Mouse (Mus musculus): ENCODE results near the gene Dstyk.
"Not testable (repeated sequence)": the region's sequence is repeated elsewhere in the genome, so short reads cannot be mapped to it uniquely, and the experiment has no call there.

The Dstyk gene

DNA sequence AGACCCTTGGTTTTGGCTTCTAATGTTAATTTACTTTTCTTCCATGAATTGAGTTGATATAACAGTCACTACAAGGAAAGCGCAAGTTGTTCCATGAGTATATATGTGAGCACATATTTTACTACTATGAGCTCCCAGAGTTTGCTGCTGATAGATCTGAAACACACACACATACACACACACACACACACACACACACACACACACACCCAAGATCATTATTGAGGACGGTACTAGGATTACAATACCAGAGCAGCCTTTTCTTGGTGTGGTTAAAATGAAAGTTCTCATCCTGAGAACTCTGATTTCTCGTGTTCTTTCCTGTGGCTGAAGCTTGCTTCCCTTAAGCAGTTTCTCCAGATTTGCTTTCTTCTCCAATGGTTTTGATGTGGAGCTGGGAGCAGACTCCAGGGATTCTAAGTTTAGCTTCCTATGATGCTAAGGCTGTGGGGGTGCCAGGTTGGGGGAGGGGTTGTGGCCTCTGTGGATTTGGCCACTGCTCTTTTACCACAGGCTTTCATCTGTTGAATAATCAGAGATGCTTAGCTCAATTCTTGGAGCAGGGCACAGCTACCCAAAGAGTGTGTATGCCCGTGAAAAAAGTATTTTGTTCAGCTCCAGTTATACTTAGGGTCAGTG is 19.1 kb downstream of the Dstyk start:
- DNase-seq (ENCODE audit: extremely low read depth, low read depth, low spot score), result no peak

DNA sequence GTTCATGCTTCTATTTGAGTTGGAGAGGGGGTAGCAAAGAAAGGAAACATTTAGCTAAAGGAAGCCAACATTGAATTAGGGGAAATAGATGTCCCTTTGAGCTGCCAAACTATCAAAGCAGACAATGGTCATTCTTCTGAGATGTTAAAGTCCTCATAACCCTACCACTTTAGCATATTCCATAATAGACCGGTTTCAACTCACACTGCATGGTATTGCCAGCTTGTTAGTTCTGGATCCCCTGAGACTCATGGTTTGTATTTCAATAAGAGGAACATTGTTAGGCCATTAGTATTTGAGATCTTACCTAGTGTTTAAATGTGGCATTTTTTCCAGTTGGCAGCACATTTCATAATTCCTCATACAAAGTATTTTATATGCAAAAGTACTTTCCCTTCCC is 19.6 kb downstream of the Dstyk start:
- no peak for DNase-seq (ENCODE audit: extremely low read depth, low read depth, low spot score)

DNA sequence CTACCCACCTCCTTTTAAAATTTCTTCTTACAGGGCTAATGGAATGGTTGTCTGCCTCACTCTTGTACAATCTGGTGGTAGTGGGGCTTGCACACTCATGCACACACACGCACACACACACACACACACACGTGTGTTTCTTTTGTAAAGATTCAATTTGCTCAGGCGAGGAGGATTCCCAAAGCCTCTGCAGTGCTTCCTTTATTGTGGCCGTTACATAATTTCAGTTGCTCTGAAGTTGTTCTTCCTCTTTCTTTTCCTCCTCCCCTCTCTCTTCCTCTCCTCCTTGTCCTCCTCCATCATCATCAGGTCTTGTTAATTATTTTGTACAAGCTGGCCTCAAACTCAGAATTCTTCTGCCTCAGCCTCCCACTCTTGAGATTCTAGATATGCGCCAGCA is 20.0 kb downstream of the Dstyk start:
- no peak for DNase-seq (ENCODE audit: extremely low read depth, low read depth, low spot score)

DNA sequence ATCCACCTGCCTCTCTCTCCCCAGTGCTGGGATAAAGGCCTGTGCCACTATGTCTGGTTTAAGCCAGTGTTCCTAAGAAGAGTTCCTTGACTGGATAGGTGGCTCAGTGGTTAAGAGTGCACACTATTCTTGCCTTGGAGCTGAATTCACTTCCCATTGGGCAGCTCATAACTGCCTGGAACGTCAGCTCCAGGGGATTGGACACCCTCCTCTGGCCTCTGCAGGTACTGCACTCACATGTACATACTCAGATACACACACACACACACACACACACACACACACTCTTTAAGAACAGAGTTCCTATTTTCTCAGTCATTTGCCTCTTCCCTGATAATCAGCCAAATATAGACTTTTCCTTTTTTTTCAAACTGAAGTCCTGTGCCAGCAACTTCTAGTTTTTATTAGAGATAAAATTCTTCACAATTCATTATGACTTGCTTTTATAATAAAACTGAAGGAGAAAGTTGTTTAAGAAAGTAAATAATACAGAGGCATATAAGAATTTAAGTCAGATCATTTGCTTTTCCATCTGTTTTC is 23.6 kb downstream of the Dstyk start:
- DNase-seq (ENCODE audit: extremely low read depth, low read depth, low spot score), result no peak

DNA sequence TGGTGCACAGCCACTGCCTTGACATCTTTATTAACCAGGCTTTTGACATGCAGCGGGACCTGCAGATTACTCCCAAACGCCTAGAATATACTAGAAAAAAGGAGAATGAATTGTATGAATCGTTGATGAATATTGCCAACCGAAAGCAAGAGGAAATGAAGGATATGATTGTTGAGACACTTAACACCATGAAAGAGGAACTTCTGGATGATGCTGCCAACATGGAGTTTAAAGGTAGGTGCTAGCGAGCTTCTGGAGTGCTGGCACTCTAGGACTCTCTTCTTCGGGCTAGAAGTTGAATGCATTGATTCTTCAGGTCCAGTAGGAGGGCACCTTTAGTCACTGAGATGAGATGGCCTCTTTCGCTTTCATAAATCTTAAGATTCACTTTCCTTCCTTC is 32.4 kb downstream of the Dstyk start:
- DNase-seq (ENCODE audit: extremely low read depth, low read depth, low spot score), result no peak

DNA sequence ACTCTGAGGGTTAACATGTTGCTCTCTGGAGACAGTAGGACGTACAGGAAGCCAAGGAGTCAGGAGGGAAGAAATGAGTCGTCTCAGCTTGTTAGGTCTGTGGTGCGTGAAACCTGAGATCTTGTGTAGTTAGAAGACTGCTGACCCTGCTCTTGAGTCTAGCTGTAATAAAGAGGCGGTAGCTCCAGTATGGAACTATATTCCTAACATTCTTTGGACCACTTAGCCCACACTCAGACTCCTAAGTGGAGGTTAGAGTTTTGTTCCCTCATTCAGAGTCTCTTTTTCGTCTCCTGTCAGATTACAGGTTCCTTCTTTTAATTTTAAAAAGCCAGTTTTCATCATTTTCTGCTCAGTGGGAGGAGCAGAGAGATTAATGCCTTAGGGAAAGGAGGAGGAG is 47.3 kb downstream of the Dstyk start:
- no peak for DNase-seq (ENCODE audit: extremely low read depth, low read depth, low spot score)

DNA sequence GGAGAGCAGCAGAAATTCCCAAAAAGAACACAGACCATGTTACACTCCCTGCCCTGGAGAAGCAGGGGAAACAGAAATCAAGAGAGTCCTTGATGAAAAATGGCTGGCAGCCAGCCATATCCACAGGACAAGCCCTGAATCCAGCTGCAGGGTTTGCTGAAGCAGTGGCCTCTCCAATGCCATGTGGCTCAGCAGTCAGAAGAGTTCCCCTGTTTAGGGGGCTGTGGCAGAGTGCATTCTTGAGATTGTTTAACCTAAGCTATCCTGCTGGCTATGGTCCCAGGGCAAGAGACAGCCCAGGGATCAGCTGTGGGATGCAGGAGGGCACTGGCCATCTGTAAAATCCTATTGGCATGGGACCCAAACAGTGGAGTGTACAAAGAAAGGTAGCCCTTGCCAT is 51.6 kb downstream of the Dstyk start:
- no peak for DNase-seq (ENCODE audit: extremely low read depth, low read depth, low spot score)

DNA sequence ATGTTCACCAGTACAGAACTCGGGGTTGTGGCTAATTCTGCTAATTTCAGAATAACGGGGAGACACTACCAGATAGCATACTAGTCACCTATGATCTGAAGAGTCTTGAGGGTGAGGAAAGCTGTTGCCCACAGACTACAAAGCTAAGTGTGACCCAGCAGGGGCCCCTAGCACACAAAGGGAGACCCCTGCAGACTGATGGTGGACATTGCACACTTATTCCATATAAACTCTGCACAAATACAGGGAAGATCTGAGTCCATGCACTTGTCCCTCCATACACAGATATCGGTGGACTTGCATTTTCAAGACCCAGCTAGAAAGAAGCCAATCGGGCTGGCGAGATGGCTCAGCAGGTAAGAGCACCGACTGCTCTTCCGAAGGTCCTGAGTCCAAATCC is 52.2 kb downstream of the Dstyk start:
- no peak for DNase-seq (ENCODE audit: extremely low read depth, low read depth, low spot score)

DNA sequence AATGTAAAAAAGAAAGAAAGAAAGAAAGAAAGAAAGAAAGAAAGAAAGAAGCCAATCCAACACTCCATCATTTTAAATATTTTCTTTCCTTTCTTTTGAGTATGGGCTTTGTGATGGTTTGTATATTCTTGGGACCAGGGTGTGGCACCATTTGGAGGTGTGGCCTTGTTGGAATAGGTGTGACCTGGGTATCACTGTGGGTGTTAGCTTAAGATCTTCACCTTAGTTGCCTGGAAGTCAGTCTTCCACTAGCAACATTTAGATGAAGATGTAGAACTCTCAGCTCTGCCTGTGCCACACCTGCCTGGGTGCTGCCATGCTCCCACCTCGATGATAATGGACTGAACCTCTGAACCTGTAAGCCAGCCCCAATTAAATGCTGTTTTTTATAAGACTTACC is 52.7 kb downstream of the Dstyk start:
- DNase-seq (ENCODE audit: extremely low read depth, low read depth, low spot score), result not testable (repeated sequence)

DNA sequence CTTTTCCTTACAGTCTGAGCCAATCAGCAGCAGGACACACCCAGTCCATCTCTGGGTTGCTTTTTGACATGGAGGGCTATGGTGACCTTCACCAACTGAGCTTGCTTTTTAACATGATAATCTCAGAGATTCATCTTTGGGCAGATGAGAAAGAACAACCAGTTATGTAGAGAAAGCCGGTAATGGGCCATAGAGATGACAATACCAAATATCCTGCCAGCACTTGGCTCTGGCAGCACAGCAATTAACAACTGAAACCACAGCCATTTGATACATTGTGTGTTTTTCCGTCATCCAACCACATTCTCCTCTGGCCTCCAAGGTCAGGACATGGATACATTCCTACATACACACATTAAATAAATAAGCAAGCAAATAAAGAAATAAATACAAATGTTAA is 53.7 kb downstream of the Dstyk start:
- DNase-seq (ENCODE audit: extremely low read depth, low read depth, low spot score), result no peak

DNA sequence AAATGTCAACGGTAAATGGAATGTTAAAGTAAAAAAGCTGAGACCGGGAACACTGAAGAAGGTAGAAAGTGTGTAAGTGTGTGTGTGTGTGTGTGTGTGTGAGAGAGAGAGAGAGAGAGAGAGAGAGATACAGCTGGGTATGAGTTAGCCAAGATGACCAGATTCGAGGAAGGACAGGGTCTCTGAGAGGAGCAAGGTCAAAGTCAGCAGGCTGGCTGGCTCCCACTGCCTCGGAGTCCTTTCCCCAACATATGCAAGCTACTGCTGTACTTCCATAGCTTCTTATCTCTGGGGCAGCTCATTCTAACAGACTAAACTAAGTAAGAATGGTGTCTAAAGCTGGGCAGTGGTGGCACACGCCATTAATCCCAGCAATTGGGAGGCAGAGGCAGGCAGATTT is 54.1 kb downstream of the Dstyk start:
- DNase-seq (ENCODE audit: extremely low read depth, low read depth, low spot score), result no peak

DNA sequence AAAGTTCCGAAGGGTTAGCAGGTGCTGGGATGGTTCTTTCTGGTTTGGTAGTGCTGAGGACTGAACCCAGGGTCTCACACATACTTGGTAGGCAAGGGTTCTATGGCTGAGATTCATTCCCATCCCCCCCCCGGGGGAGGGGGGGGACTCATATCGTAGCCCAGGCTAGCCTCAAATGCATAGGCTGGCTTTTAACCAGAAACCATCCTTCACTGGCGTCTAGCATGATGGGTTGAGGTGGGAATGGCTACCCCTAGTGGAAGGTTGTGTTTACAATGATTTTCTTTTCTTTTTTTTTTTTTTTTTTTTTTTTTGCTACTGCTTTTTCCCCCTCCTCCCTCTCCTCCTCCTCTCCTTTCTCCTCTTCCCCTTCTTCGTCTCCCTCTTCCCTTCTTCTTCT is 55.2 kb downstream of the Dstyk start:
- DNase-seq (ENCODE audit: extremely low read depth, low read depth, low spot score), result no peak

DNA sequence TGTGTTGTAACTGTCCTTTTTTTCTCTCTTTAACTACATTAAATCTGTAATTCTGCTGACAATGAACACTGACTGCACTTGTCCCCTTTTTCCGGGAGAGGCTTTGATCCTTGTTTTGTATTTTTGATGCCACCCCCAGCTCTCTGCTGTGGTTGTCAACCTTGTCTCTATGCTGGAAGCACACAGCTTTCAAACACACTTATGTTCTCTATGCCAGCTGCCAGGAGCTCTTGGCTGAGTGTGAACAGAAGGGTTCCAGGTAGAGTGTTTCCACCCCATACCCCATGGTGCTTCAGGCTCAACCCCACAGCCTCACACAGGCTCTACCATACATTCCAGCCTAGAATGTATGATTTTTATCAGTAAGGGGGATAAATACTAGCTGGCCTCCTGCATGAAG is 57.1 kb downstream of the Dstyk start:
- no peak for DNase-seq (ENCODE audit: extremely low read depth, low read depth, low spot score)

DNA sequence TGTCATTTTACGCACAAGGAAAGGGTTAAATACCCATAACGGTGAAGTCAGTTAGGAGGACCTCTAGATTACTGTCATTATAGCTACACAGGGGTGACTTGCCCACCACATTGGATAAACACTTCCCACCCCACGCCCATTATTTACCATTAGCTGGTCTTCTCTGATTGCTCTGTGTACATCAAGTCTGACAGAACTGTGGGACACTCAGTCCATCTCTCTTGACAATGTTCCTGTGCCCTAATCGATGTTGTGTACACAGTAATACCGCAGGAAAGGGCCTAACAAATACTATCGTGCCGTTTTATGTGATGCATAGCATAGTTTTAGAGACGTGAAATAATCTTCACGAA is 59.2 kb downstream of the Dstyk start:
- no peak for DNase-seq (ENCODE audit: extremely low read depth, low read depth, low spot score)

DNA sequence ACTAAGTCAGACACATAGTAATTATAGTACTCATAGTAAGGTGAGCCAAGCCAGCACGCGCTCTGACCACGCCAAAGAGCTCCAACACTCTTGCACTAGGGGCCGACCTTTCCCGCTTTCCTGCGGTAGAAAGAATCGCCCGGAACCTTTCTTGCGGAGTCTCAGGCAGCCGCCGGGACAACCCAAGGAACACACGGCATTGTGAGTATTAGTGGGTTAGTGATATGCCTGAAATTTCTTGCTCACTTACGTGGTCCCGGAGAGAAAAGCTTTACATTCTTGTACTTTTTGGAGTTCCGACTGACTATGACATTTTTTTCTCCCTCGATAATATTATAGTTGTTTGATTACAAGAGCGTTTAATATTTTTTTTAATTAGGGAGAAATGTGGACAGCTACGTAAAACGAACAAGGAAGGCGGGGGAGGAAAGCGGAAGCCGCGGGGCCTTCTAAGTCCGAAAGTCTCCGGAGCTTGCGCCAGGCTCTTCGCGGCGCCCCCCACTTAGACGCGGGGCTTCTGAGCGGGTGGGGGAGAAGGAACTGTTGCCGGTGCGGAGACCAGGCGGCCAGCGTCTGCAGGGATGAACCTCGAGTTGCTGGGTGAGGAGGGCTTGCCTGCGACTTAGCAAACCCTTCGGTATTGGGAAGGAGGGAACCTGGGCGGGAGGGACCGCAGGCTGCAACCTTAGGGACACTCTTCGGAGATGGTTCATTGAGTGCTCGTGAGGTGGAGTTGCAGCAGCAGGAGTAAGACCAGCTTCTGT is 59.8 kb downstream of the Dstyk start, which contains the start of gene Rbbp5:
Gene Rbbp5 (plus strand): TSS at position 438 of the 764 bp plus-strand sequence.
- DNase-seq (ENCODE audit: extremely low read depth, low read depth, low spot score), result no peak

DNA sequence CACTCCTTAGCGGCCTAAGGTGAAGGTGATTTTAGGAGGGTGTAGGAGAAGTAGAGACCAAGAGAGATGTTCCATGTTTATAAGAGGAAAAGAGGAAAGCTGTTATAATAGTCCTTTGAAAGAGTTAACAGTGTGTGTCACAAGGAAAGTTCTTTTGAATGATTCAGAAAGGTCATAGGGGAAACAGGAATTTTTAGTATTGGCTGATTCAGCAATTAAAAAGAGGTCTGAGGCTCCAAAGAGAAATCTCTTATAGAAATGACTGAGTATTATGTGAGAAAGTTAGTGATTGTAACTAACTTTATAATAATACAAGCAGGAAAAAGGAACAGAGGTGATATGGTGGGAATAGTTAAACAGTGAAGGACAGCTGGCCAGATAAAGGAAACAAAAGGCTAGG is 62.1 kb downstream of the Dstyk start:
- no peak for DNase-seq (ENCODE audit: extremely low read depth, low read depth, low spot score)

DNA sequence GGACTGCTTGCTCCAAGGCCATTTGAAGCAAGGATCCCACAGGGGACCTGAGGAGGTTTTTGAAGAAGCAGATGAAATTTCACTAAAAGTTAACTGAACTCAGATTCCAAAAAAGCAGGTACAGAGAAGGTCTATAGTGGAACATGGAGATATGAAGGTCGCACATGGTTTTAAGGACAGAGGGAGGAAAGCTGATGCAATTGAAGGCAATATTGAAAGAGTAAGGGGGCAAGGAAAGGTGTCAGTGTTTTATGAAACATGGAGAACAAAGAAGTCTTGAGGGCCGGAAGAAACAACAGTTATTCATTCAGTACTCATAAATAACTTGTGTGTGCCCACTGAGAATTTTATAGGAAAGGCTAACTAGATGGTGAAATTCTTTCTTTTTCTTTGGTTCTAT is 64.3 kb downstream of the Dstyk start:
- no peak for DNase-seq (ENCODE audit: extremely low read depth, low read depth, low spot score)

DNA sequence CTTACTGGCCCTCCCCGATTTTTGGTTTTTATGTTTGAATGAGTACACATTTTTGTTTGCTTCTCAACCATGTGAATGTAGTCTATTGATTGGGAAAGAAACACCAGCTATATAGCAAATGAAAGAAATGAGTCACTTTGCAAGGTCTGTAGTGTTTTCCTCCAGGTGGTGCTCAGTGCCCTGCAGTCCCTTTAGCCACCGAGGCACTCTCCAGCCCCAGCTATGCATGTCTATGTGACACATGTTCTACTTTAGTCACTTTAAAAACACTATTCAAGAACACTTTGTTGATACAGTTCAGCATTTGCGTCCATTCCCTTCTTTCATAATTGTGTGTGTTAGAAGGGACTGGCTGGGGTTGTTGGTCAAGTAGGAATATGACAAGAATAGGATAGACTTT is 65.9 kb downstream of the Dstyk start:
- DNase-seq (ENCODE audit: extremely low read depth, low read depth, low spot score), result no peak

DNA sequence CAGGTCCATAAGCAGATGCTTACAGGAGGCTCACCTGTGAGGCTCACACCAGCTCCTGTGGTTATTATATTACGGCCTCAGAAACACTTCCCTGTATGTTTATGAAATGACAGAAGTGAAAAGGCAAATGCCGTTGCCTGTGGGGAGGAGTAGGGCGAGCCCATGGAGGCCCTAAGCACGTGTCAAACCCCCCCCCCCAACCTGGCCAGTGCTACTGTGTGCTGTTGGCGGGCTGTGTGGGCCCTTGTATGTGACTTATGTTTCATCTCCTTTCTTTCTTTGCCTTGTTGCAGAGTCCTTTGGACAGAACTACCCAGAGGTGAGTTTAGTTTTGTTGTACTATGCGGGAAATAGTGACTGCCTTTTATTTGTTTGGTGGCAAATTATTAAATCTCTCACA is 66.4 kb downstream of the Dstyk start:
- no peak for DNase-seq (ENCODE audit: extremely low read depth, low read depth, low spot score)

DNA sequence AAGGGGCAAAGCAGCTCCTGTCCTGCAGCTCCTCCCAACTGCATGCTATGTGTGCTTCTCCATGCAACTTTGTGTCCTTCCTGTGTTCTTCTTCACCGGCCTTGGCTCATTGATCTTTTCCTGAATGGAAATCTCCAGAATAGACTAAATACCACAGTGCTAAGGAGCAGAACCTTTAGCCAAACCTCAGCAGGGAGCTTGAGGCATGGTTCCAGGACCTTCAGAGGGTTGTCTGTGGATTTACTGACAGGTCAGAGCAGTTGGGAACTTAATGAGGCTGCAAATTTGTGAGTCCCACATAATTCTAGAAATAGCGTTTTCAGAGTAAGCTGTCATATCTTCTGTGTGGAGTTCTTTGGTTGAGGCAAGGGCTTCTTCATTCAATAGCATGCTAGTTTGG is 83.2 kb downstream of the Dstyk start:
- no peak for DNase-seq (ENCODE audit: extremely low read depth, low read depth, low spot score)

DNA sequence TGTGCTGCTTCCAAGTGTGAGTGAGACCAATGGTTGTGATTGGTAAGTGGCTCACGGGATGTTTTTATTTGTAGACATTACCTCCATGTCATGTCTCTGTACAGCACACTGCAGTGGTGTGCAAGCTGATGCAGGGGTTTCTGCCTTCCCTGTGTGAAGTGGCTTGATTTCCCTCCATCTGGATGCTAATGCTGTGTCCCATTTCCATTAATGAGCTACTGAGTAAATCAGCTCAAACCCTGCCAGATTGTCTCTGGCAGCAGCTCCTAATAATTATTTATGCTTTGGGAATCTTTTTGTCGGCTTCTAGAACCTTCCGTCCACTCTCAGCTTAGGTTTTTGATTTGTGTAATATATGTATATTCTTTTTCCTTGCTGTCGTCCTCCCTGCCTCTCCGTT is 87.8 kb downstream of the Dstyk start:
- no peak for DNase-seq (ENCODE audit: extremely low read depth, low read depth, low spot score)

DNA sequence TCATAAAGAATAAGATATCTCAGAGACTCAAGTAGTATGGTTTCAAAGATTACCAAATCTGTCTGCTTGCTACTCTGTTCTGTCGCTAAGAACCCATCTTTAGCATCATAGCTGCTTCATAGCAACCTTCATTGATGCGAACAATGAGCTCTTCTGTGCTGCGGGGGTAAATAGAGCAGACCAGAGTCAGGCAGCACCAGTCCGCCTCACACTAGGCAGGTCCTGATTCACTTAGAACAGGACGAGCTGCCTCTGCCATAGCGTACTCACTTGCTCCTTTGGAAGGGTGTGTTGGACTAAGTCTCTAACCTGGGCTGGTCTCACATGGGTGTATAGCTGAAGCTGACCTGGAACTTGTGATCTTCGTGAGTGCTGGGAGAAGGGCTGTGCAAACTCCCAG is 88.7 kb downstream of the Dstyk start, which contains the start of gene Tmem81:
Gene Tmem81 (plus strand): TSS at position 173 of the 400 bp plus-strand sequence.
- no peak for DNase-seq (ENCODE audit: extremely low read depth, low read depth, low spot score)

DNA sequence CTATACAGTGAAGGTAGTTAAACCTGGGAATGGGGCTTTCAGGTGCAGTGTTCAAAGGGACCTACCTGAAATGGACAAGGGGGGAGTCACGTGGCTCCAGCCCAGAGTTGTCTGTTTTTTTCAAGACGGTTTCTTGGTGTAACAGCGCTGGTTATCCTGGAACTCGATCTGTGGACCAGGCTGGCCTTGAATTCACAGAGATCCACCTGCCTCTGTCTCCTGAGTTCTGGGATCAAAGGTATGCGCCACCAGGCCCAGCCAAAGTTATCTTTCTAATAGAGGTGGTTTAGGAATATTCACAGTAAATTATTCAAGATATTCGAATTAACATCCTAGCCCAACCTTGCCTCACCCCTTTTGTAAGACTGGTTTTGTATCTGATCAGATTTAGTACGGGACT is 89.3 kb downstream of the Dstyk start:
- no peak for DNase-seq (ENCODE audit: extremely low read depth, low read depth, low spot score)

Data from fat pad, adult 2 months (tissue).